Mouse (Mus musculus): ENCODE results near the gene Lrba. TPM values are rescaled to one million over a fixed set of nuclear protein-coding genes. Genes with fewer than 3 reads are reported as not detected.

Gene Lrba
- polyA plus RNA-seq, 1 experiment from 2014 or later = 7.3 TPM

GRCm38 (mm10) chr3:86646771-86647170 lies 422.3 kb downstream of the Lrba start:
- WGBS = 76% methylated on average over 2 of the region's 2 CpGs

GRCm38 (mm10) chr3:86651006-86651405 lies 426.5 kb downstream of the Lrba start:
- Histone ChIP-seq H3K4me2 (replicated peaks) (no peak overlapping the region), H3K36me3 (no peaks in the 10 kb centered on the region), H3K4me3 (no peak overlapping the region), H3K9me3 (no peaks in the 10 kb centered on the region), H3K4me1 (no peaks in the 10 kb centered on the region), H3K27me3 (no peaks in the 10 kb centered on the region), H3K9ac (no peak overlapping the region), H3K27ac (no peak overlapping the region)
- 65% methylated on average over 3 of the region's 3 CpGs for WGBS
- no peak for ATAC-seq (ENCODE audit: insufficient number of reproducible peaks, insufficient read depth, low FRiP score, low TSS enrichment)

More at GRCm38 (mm10) chr3:86646771-86647170, 422.3 kb downstream of the Lrba start:
- H3K36me3 ChIP-seq = no peaks in the 10 kb centered on the region
- no peak overlapping the region for H3K27ac ChIP-seq
- no peak overlapping the region for H3K4me3 ChIP-seq
- no peaks in the 10 kb centered on the region for H3K9me3 ChIP-seq
- no peaks in the 10 kb centered on the region for H3K4me1 ChIP-seq
- no peaks in the 10 kb centered on the region for H3K27me3 ChIP-seq
- no peak for ATAC-seq (ENCODE audit: insufficient number of reproducible peaks, insufficient read depth, low FRiP score, low TSS enrichment)
- H3K4me2 ChIP-seq (replicated peaks) = no peak overlapping the region
- H3K9ac ChIP-seq = no peak overlapping the region

- H3K4me2 ChIP-seq (replicated peaks) = no peak overlapping the region
- no peak overlapping the region for H3K27ac ChIP-seq
- no peaks in the 10 kb centered on the region for H3K9me3 ChIP-seq
- H3K9ac ChIP-seq = no peak overlapping the region
- H3K27me3 ChIP-seq = no peaks in the 10 kb centered on the region
- no peak overlapping the region for H3K4me3 ChIP-seq
- H3K4me1 ChIP-seq = no peaks in the 10 kb centered on the region
- WGBS = 41% methylated on average over 5 of the region's 5 CpGs
- no peak for ATAC-seq (ENCODE audit: insufficient number of reproducible peaks, insufficient read depth, low FRiP score, low TSS enrichment)
- no peaks in the 10 kb centered on the region for H3K36me3 ChIP-seq
Observed at GRCm38 (mm10) chr3:86659326-86659725, 434.8 kb downstream of the Lrba start.

- no peaks in the 10 kb centered on the region for H3K9me3 ChIP-seq
- 39% methylated on average over 3 of the region's 3 CpGs for WGBS
- no peak for ATAC-seq (ENCODE audit: insufficient number of reproducible peaks, insufficient read depth, low FRiP score, low TSS enrichment)
- H3K27ac ChIP-seq = no peak overlapping the region
- no peak overlapping the region for H3K4me3 ChIP-seq
- no peak overlapping the region for H3K4me2 ChIP-seq (replicated peaks)
- no peak overlapping the region for H3K9ac ChIP-seq
- H3K36me3 ChIP-seq = no peaks in the 10 kb centered on the region
- peaks cover 6% of the 10 kb centered on the region; the same call in 1 of the 2 replicates for H3K4me1 ChIP-seq
- H3K27me3 ChIP-seq = no peaks in the 10 kb centered on the region
Observed at GRCm38 (mm10) chr3:86664399-86664798, 439.9 kb downstream of the Lrba start.

- Histone ChIP-seq H3K4me2 (replicated peaks) (no peak overlapping the region), H3K36me3 (no peaks in the 10 kb centered on the region), H3K27ac (0 out of 2 replicates have a peak overlapping the region, but pooled peaks have one; percentile 12), H3K9ac (no peak overlapping the region), H3K9me3 (no peaks in the 10 kb centered on the region), H3K4me3 (no peak overlapping the region), H3K27me3 (no peaks in the 10 kb centered on the region), H3K4me1 (peaks cover 6% of the 10 kb centered on the region; the same call in 1 of the 2 replicates)
- ATAC-seq (ENCODE audit: insufficient number of reproducible peaks, insufficient read depth, low FRiP score, low TSS enrichment) = no peak
- 21% methylated on average over 8 of the region's 8 CpGs for WGBS
Observed at GRCm38 (mm10) chr3:86668146-86668545, 443.7 kb downstream of the Lrba start.

GRCm38 (mm10) chr3:86677573-86678155 lies 453.2 kb downstream of the Lrba start:
- H3K4me3 ChIP-seq = no peak overlapping the region
- 60% methylated on average over 2 of the region's 2 CpGs for WGBS
- ATAC-seq (ENCODE audit: insufficient number of reproducible peaks, insufficient read depth, low FRiP score, low TSS enrichment) = no peak
- no peak overlapping the region for H3K9ac ChIP-seq
- no peaks in the 10 kb centered on the region for H3K27me3 ChIP-seq
- H3K4me2 ChIP-seq (replicated peaks) = no peak overlapping the region
- H3K9me3 ChIP-seq = no peaks in the 10 kb centered on the region
- 0 out of 2 replicates have a peak, but pooled peaks cover 2% of the 10 kb centered on the region for H3K4me1 ChIP-seq
- H3K36me3 ChIP-seq = no peaks in the 10 kb centered on the region
- H3K27ac ChIP-seq = no peak overlapping the region

GRCm38 (mm10) chr3:86687571-86688209 lies 463.2 kb downstream of the Lrba start:
- peaks cover 11% of the 10 kb centered on the region for H3K4me1 ChIP-seq
- ATAC-seq (ENCODE audit: insufficient number of reproducible peaks, insufficient read depth, low FRiP score, low TSS enrichment) = no peak
- H3K36me3 ChIP-seq = no peaks in the 10 kb centered on the region
- H3K4me3 ChIP-seq = no peak overlapping the region
- no peaks in the 10 kb centered on the region for H3K27me3 ChIP-seq
- 27% methylated on average over 7 of the region's 7 CpGs for WGBS
- H3K27ac ChIP-seq = peak overlapping the region; percentile 32; the same call in 1 of the 2 replicates
- no peak overlapping the region for H3K4me2 ChIP-seq (replicated peaks)
- no peak overlapping the region for H3K9ac ChIP-seq
- H3K9me3 ChIP-seq = no peaks in the 10 kb centered on the region

- H3K9me3 ChIP-seq = no peaks in the 10 kb centered on the region
- H3K27me3 ChIP-seq = no peaks in the 10 kb centered on the region
- ATAC-seq (ENCODE audit: insufficient number of reproducible peaks, insufficient read depth, low FRiP score, low TSS enrichment) = no peak
- no peak overlapping the region for H3K4me3 ChIP-seq
- H3K4me1 ChIP-seq = peaks cover 11% of the 10 kb centered on the region
- 44% methylated on average over 1 of the region's 1 CpGs for WGBS
- H3K36me3 ChIP-seq = no peaks in the 10 kb centered on the region
- no peak overlapping the region for H3K9ac ChIP-seq
- no peak overlapping the region for H3K27ac ChIP-seq
- H3K4me2 ChIP-seq (replicated peaks) = no peak overlapping the region
Observed at GRCm38 (mm10) chr3:86688438-86688837, 464.0 kb downstream of the Lrba start.

- H3K27ac ChIP-seq = no peak overlapping the region
- no peak for ATAC-seq (ENCODE audit: insufficient number of reproducible peaks, insufficient read depth, low FRiP score, low TSS enrichment)
Observed at GRCm38 (mm10) chr3:86689305-86689704, 464.8 kb downstream of the Lrba start.

GRCm38 (mm10) chr3:86692779-86693178 lies 468.3 kb downstream of the Lrba start:
- no peak for ATAC-seq (ENCODE audit: insufficient number of reproducible peaks, insufficient read depth, low FRiP score, low TSS enrichment)
- H3K4me3 ChIP-seq = no peak overlapping the region

More at GRCm38 (mm10) chr3:86689305-86689704, 464.8 kb downstream of the Lrba start:
- WGBS = 10% methylated on average over 7 of the region's 7 CpGs
- Histone ChIP-seq H3K4me3 (no peak overlapping the region), H3K36me3 (no peaks in the 10 kb centered on the region), H3K9me3 (no peaks in the 10 kb centered on the region), H3K4me1 (peaks cover 11% of the 10 kb centered on the region), H3K9ac (no peak overlapping the region), H3K27me3 (no peaks in the 10 kb centered on the region), H3K4me2 (replicated peaks) (0 out of 2 replicates have a peak overlapping the region, but pooled peaks have one; percentile 19)

GRCm38 (mm10) chr3:86693553-86693952 lies 469.1 kb downstream of the Lrba start:
- Histone ChIP-seq H3K4me1 (peaks cover 6% of the 10 kb centered on the region; the same call in 1 of the 2 replicates), H3K4me2 (replicated peaks) (no peak overlapping the region), H3K4me3 (no peak overlapping the region), H3K27ac (no peak overlapping the region), H3K9ac (no peak overlapping the region), H3K9me3 (no peaks in the 10 kb centered on the region), H3K36me3 (no peaks in the 10 kb centered on the region), H3K27me3 (no peaks in the 10 kb centered on the region)
- WGBS = 73% methylated on average over 7 of the region's 7 CpGs
- no peak for ATAC-seq (ENCODE audit: insufficient number of reproducible peaks, insufficient read depth, low FRiP score, low TSS enrichment)

More at GRCm38 (mm10) chr3:86692779-86693178, 468.3 kb downstream of the Lrba start:
- H3K36me3 ChIP-seq = no peaks in the 10 kb centered on the region
- H3K27ac ChIP-seq = no peak overlapping the region
- H3K4me1 ChIP-seq = peaks cover 8% of the 10 kb centered on the region
- H3K27me3 ChIP-seq = no peaks in the 10 kb centered on the region
- no peaks in the 10 kb centered on the region for H3K9me3 ChIP-seq
- no peak overlapping the region for H3K9ac ChIP-seq
- H3K4me2 ChIP-seq (replicated peaks) = no peak overlapping the region

GRCm38 (mm10) chr3:86698947-86699346 lies 474.5 kb downstream of the Lrba start:
- Histone ChIP-seq H3K4me2 (replicated peaks) (no peak overlapping the region), H3K9ac (no peak overlapping the region), H3K27ac (no peak overlapping the region), H3K9me3 (no peaks in the 10 kb centered on the region), H3K27me3 (no peaks in the 10 kb centered on the region), H3K4me1 (peaks cover 11% of the 10 kb centered on the region), H3K36me3 (no peaks in the 10 kb centered on the region), H3K4me3 (no peak overlapping the region)
- WGBS = 74% methylated on average over 2 of the region's 2 CpGs
- ATAC-seq (ENCODE audit: insufficient number of reproducible peaks, insufficient read depth, low FRiP score, low TSS enrichment) = no peak

Measured in embryonic facial prominence, embryonic 12.5 days (tissue).